Mouse (Mus musculus) midbrain, embryonic 10.5 days (tissue): ENCODE results near the gene Tbx1. TPM values are rescaled to one million over a fixed set of nuclear protein-coding genes. Genes with fewer than 3 reads are reported as not detected.

ENCODE experiments used
- DNase-seq: peaks from one replicate; pipeline ENCODE4 v3.0.0-alpha.2; 2017; ENCODE audit warnings: low spot score
- H3K27ac ChIP-seq: fragments of 300-500 bp; sonication (generic); replicated peaks from 2 replicates; pipeline ENCODE4 v1.5.1; 2016; ENCODE audit warnings: mild to moderate bottlenecking
- H3K27me3 ChIP-seq: fragments of 300-500 bp; sonication (generic); 2 replicates; pipeline ENCODE4 v1.6.1; 2016; ENCODE audit warnings: low read depth, mild to moderate bottlenecking; ENCODE audit not compliant: poor library complexity, severe bottlenecking
- H3K36me3 ChIP-seq: fragments of 300-500 bp; sonication (generic); 2 replicates; pipeline ENCODE4 v1.6.1; 2016; ENCODE audit warnings: mild to moderate bottlenecking, moderate library complexity
- H3K4me1 ChIP-seq: fragments of 300-500 bp; sonication (generic); 2 replicates; pipeline ENCODE4 v1.6.1; 2016
- H3K4me3 ChIP-seq: fragments of 300-500 bp; sonication (generic); 2 replicates; pipeline ENCODE4 v1.5.1; 2016; ENCODE audit warnings: mild to moderate bottlenecking, moderate library complexity
- H3K9me3 ChIP-seq: fragments of 300-500 bp; sonication (generic); replicated peaks from 2 replicates; pipeline ENCODE4 v1.6.1; 2016; ENCODE audit warnings: mild to moderate bottlenecking
- whole genome bisulfite sequencing: fragments of 180-500 bp; shearing (Covaris S2); methylation state at CpG from one replicate; pipeline ENCODE4 v1.1.7; 2016; 5-methylcytosine and 5-hydroxymethylcytosine counted together
- polyA plus RNA-seq: library from polyadenylated mRNA; unstranded; fragments of >200 nt; fragmentation: Nextera tagmentation; extraction: Ambion mirVana; gene quantifications from 2 replicates; pipeline ENCODE4 v1.2.1, GENCODE M21; 2016

Tbx1 gene
- polyA plus RNA-seq, 1 experiment from 2014 or later = 1.7 TPM

DNA sequence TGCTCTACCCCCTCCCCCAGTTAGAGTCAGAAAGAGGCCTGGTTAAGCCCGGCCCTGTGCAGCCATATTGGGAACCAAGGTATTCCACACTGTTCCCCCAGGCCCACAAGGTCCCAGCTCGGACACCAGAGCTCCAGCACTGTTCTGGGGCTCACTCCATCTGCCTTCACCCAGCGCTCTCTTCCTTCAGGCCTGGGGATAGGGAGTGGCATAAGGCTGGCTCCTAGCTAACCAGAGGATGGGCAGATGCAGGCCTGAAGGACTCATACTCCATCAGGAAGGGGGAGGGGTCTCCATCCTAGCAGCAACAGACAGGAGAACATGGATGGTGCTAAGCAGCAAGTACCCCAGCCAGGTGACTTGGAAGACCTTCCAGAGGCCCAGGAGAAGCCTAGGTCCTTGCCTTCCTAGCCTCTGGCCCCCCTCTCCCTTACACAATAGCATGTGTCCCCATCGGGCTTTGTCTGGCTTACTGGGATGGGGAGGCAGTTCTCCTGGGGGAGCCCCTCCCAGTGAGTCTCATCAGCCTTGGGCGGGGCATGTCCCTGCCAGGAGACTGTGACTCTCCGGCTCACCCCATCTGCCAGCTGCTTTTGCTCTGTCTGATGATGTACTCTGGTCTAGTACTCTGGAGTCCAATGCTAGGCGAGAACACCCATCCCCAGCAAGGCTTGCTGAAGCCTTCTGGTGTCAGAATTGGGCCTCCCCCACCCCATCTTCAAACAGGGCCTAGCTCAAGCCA is 37.9 kb upstream of the Tbx1 start:
- 68% methylated on average over 7 of the region's 7 CpGs for WGBS
- peak overlapping the region; percentile 91 for H3K27ac ChIP-seq

DNA sequence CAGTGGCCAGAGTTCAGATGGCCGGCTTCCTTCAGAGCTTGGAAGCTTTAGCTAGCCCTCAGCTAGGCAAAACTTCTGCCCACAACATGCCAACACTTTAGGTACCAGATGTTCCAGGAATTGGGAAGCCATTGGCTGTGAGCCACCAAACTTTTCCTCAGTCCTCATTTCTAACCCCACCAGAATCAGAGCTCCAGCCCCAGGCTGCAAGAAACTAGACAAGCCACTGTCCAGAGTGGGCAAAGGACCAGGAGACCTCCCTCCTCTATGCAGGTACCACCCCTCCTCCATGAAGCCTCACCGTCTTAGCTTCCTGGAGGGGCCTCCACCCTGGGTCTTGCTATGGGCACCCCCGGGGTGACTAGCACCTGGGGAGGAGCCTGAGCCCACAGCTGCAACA is 36.7 kb upstream of the Tbx1 start:
- H3K27me3 ChIP-seq = peaks cover 95% of the 10 kb centered on the region
- no peak for DNase-seq
- H3K4me3 ChIP-seq = peak overlapping the region; percentile 91; the same call in 1 of the 2 replicates
- no peak overlapping the region for H3K27ac ChIP-seq
- 43% methylated on average over 3 of the region's 3 CpGs for WGBS
- no peaks in the 10 kb centered on the region for H3K9me3 ChIP-seq
- H3K36me3 ChIP-seq = peaks cover 33% of the 10 kb centered on the region
- H3K4me1 ChIP-seq = peaks cover 43% of the 10 kb centered on the region

More for the DNA sequence above, 37.9 kb upstream of the Tbx1 start:
- Histone ChIP-seq H3K36me3 (peaks cover 20% of the 10 kb centered on the region), H3K27me3 (peaks cover 89% of the 10 kb centered on the region), H3K4me1 (peaks cover 41% of the 10 kb centered on the region), H3K4me3 (peak overlapping the region; percentile 91), H3K9me3 (no peaks in the 10 kb centered on the region)
- no peak for DNase-seq

DNA sequence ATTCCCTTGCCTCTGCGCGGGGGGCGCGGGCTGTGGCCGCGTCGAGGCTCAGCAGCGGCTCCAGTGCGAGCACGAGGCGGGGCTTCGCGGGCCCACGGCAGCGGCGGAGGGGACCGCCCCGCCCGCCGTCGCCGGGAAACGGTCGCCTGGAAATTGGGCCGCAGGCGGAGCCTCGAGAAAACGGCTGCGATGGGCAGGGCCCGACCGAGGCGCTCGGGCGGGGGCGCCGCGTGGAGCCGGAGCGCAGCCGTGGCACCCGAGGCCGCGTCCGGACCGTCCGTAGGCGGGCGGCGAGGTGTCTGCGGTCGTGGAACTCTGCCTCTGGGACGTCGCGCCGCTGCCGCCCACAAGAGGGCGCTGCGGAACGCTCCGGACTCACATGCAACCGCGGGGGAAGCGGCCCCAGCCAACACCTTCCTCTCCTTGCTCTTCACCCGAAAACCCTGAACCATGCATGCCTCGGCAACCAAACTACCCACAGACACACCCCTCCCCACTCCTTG is 36.0 kb upstream of the Tbx1 start, which contains the start of gene Gm49601:
Gene Gm49601, minus strand, starts transcription at position 52 of the 503 bp plus-strand sequence.
- H3K9me3 ChIP-seq = no peaks in the 10 kb centered on the region
- H3K27ac ChIP-seq = peak within 1 kb of the TSS; percentile 72
- peaks cover 34% of the 10 kb centered on the region for H3K36me3 ChIP-seq
- H3K4me1 ChIP-seq = peaks cover 50% of the 10 kb centered on the region
- peak; percentile 87 for DNase-seq
- H3K27me3 ChIP-seq = peaks cover 97% of the 10 kb centered on the region
- under 1% methylated on average over 65 of the region's 65 CpGs for WGBS
- H3K4me3 ChIP-seq = peak within 1 kb of the TSS; percentile 91

GRCm38 (mm10) chr16:18625791-18626311 is 35.4 kb upstream of the Tbx1 start:
- Histone ChIP-seq H3K9me3 (no peaks in the 10 kb centered on the region), H3K27me3 (peaks cover 97% of the 10 kb centered on the region), H3K4me1 (peaks cover 56% of the 10 kb centered on the region), H3K36me3 (peaks cover 34% of the 10 kb centered on the region), H3K27ac (peak overlapping the region; percentile 72), H3K4me3 (peak overlapping the region; percentile 63)
- WGBS = 10% methylated on average over 26 of the region's 26 CpGs
- no peak for DNase-seq

DNA sequence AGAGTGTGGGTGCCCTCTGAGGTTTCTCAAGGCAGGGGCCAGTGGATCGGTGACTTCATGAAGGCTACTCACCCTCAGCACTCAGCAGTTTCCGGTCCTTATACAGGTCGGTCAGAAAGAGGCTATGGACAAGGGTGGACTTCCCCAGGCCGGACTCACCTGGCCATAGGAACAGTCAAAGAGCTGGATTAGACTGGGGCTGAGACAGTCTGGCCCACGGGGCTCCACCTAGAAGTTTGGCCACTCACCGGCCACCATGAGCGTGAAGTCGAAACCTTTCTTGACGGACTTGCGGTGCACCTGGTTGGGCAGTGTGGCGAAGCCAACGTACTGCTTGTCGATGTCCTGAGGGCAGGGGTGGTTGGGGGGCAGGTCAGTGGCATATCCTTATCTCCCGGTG is 34.6 kb upstream of the Tbx1 start:
- WGBS = 29% methylated on average over 14 of the region's 14 CpGs
- Histone ChIP-seq H3K9me3 (no peaks in the 10 kb centered on the region), H3K4me3 (no peak overlapping the region; the same call in 1 of the 2 replicates), H3K27me3 (peaks cover 97% of the 10 kb centered on the region), H3K27ac (no peak overlapping the region), H3K36me3 (peaks cover 34% of the 10 kb centered on the region), H3K4me1 (peaks cover 59% of the 10 kb centered on the region)
- no peak for DNase-seq

- Histone ChIP-seq H3K4me1 (peaks cover 54% of the 10 kb centered on the region), H3K36me3 (peaks cover 34% of the 10 kb centered on the region), H3K9me3 (no peaks in the 10 kb centered on the region), H3K4me3 (no peak overlapping the region), H3K27me3 (peaks cover 99% of the 10 kb centered on the region), H3K27ac (no peak overlapping the region)
- no peak for DNase-seq
- 10% methylated on average over 15 of the region's 15 CpGs for WGBS
These were observed 34.2 kb upstream of the Tbx1 start for GRCm38 (mm10) chr16:18624641-18625040.

DNA sequence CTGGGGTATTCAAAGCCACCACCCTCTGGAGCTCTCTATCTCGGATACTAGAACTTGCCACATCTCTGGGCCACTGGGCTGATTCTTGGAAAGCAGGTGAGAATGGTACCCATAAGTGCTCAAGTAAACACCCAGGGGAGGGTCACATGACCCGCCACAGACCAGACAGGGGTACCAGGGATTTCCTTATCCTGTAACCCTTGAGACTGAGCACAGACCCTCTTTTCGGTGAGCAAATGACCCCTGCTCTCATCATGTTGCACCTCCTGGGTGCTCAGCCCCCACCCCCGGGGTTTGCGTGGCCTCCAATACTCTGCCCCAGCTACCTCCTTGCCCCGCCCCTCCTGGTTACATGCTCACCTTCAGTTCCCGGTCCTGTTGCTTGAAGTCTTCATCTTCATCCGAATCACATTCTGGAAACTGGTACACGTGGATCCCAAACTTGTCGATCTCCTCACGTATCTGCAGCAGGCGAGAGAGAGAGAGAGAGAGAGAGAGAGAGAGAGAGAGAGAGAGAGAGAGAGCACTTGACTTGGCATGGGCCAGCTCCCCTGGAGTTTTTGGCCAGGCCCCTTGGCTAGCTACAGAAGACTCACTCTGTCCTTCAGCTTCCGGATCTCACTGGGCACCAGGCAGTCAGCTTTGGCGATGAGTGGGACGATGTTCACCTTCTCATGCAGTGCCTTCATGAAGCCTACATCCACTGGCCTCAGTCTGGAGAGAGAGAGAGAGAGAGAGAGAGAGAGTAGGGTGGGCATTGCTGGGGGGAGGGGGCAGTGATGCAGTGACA is 33.5 kb upstream of the Tbx1 start:
- DNase-seq = no peak
- Histone ChIP-seq H3K4me3 (no peak overlapping the region), H3K9me3 (no peaks in the 10 kb centered on the region), H3K27me3 (peaks cover 100% of the 10 kb centered on the region), H3K4me1 (peaks cover 51% of the 10 kb centered on the region), H3K36me3 (peaks cover 34% of the 10 kb centered on the region), H3K27ac (no peak overlapping the region)
- 12% methylated on average over 15 of the region's 15 CpGs for WGBS

- DNase-seq = no peak
- H3K4me3 ChIP-seq = no peak overlapping the region
- peaks cover 34% of the 10 kb centered on the region for H3K36me3 ChIP-seq
- H3K27ac ChIP-seq = no peak overlapping the region
- peaks cover 100% of the 10 kb centered on the region for H3K27me3 ChIP-seq
- no peaks in the 10 kb centered on the region for H3K9me3 ChIP-seq
- WGBS = 9% methylated on average over 29 of the region's 29 CpGs
- peaks cover 46% of the 10 kb centered on the region for H3K4me1 ChIP-seq
These were observed 32.7 kb upstream of the Tbx1 start for GRCm38 (mm10) chr16:18622916-18623750.

DNA sequence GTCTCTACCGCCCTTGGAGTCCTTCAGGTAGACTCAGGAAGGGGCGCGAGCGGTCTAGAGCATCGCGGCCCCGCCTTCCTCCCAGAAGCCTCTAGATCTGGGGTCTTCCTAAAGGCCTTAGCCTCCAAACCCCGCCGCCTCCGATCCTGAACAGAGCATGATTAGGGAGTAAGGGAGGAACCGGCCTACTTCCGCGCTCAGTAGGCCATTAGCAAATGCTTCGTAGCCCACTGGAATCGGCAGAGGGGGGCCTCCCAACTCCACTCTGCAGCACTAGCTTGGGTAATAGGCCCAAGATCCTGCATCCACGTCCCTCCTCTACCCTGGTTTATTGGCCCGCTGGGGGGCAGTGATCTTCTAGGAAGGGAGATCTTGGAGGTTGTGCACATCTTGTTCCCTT is 31.5 kb upstream of the Tbx1 start, which contains the start of gene Gp1bb:
Gene Gp1bb, minus strand, starts transcription at position 385 of the 400 bp plus-strand sequence.
- H3K4me1 ChIP-seq = peaks cover 52% of the 10 kb centered on the region
- DNase-seq = peak; percentile 42
- H3K4me3 ChIP-seq = peak within 1 kb of the TSS; percentile 57
- H3K9me3 ChIP-seq = no peaks in the 10 kb centered on the region
- 2% methylated on average over 17 of the region's 17 CpGs for WGBS
- peaks cover 100% of the 10 kb centered on the region for H3K27me3 ChIP-seq
- H3K27ac ChIP-seq = no peak within 1 kb of the TSS
- peaks cover 34% of the 10 kb centered on the region for H3K36me3 ChIP-seq

- Histone ChIP-seq H3K9me3 (no peaks in the 10 kb centered on the region), H3K27ac (no peak overlapping the region), H3K4me3 (peak overlapping the region; percentile 57), H3K4me1 (peaks cover 51% of the 10 kb centered on the region), H3K27me3 (peaks cover 100% of the 10 kb centered on the region), H3K36me3 (peaks cover 34% of the 10 kb centered on the region)
- DNase-seq = peak; percentile 54
- 2% methylated on average over 38 of the region's 38 CpGs for WGBS
These were observed 31.0 kb upstream of the Tbx1 start for GRCm38 (mm10) chr16:18621362-18622001.

- peak overlapping the region; percentile 57 for H3K4me3 ChIP-seq
- H3K36me3 ChIP-seq = peaks cover 34% of the 10 kb centered on the region
- H3K27me3 ChIP-seq = peaks cover 100% of the 10 kb centered on the region
- DNase-seq = peak; percentile 49
- H3K27ac ChIP-seq = peak overlapping the region; percentile 38; the same call in 1 of the 2 replicates
- WGBS = under 1% methylated on average over 74 of the region's 74 CpGs
- H3K9me3 ChIP-seq = no peaks in the 10 kb centered on the region
- H3K4me1 ChIP-seq = peaks cover 44% of the 10 kb centered on the region
These were observed 30.3 kb upstream of the Tbx1 start for GRCm38 (mm10) chr16:18620601-18621361.
